Mouse (Mus musculus) midbrain, postnatal 0 days (tissue): Measurements from ENCODE around the gene Sergef. TPM values are rescaled to one million over a fixed set of nuclear protein-coding genes. Genes with fewer than 3 reads are reported as not detected.

Source experiments
- ATAC-seq: fragments of 200-750 bp; cut with Nextera tagmentation; 2 replicates; pipeline ENCODE4 v1.8.0; 2017; ENCODE audit warnings: moderate number of reproducible peaks, mild to moderate bottlenecking, moderate TSS enrichment, moderate library complexity; ENCODE audit not compliant: low FRiP score
- DNase-seq: peaks from one replicate; pipeline ENCODE4 v3.0.0-alpha.2; 2015; ENCODE audit warnings: low spot score
- H3K27ac ChIP-seq: fragments of 300-500 bp; sonication (generic); 2 replicates; pipeline ENCODE4 v1.5.1; 2014; ENCODE audit warnings: low read depth, mild to moderate bottlenecking, low read length, mixed read lengths
- H3K27me3 ChIP-seq: fragments of 300-500 bp; sonication (generic); 2 replicates; pipeline ENCODE4 v1.6.1; 2014; ENCODE audit warnings: low read length, control low read depth, mixed read lengths; ENCODE audit not compliant: insufficient read depth
- H3K36me3 ChIP-seq: fragments of 300-500 bp; sonication (generic); 2 replicates; pipeline ENCODE4 v1.6.1; 2014; ENCODE audit warnings: low read length, control low read depth, mixed read lengths; ENCODE audit not compliant: insufficient read depth
- H3K4me1 ChIP-seq: fragments of 300-500 bp; sonication (generic); 2 replicates; pipeline ENCODE4 v1.6.1; 2014; ENCODE audit warnings: mild to moderate bottlenecking, control low read depth, antibody characterized with exemption, low read length, mixed read lengths; ENCODE audit not compliant: insufficient read depth
- H3K4me2 ChIP-seq: fragments of 300-500 bp; sonication (generic); 2 replicates; pipeline ENCODE4 v1.6.1; 2014; ENCODE audit warnings: low read depth, mild to moderate bottlenecking, low read length, mixed read lengths; ENCODE audit not compliant: poor library complexity, severe bottlenecking
- H3K4me3 ChIP-seq: fragments of 300-500 bp; sonication (generic); 2 replicates; pipeline ENCODE4 v1.5.1; 2014; ENCODE audit warnings: low read depth, mild to moderate bottlenecking, low read length, moderate library complexity
- H3K9ac ChIP-seq: fragments of 300-500 bp; sonication (generic); replicated peaks from 2 replicates; pipeline ENCODE4 v1.6.1; 2014; ENCODE audit warnings: mild to moderate bottlenecking, low read length, moderate library complexity, mixed read lengths; ENCODE audit not compliant: poor library complexity, severe bottlenecking
- H3K9me3 ChIP-seq: fragments of 300-500 bp; sonication (generic); 2 replicates; pipeline ENCODE4 v1.6.1; 2016; ENCODE audit warnings: low read length, control low read depth
- CTCF ChIP-seq: IDR thresholded peaks from 2 replicates; pipeline ENCODE4 v1.5.1; 2016; ENCODE audit warnings: antibody characterized with exemption, mild to moderate bottlenecking
- WGBS: fragments of 180-500 bp; shearing (Covaris S2); extraction: QIAGEN DNeasy Blood & Tissue Kit; methylation state at CpG from one replicate; pipeline ENCODE4 v1.1.7; 2014; 5-methylcytosine and 5-hydroxymethylcytosine counted together
- polyA plus RNA-seq: library from polyadenylated mRNA; unstranded; fragments of >200 nt; fragmentation: Nextera tagmentation; extraction: Ambion mirVana; gene quantifications from 2 replicates; pipeline ENCODE4 v1.2.1, GENCODE M21; 2015
- total RNA-seq: library from RNA; depleted of rRNA; stranded (reverse); fragments of >200 nt; gene quantifications from 2 replicates; pipeline ENCODE4 v1.2.3, GENCODE M21; 2014

Gene Sergef
- total and polyA plus RNA-seq, 2 experiments from 2014 or later: 47.5 to 50.9 TPM

GRCm38 (mm10) chr7:46614263-46614662 is 25.3 kb downstream of the Sergef start:
- H3K36me3 ChIP-seq: peaks cover 68% of the 10 kb centered on the region
- DNase-seq: no peak
- no peak overlapping the region for H3K4me3 ChIP-seq
- H3K27ac ChIP-seq: no peak overlapping the region
- ATAC-seq: no peak
- no peak for TF ChIP-seq CTCF
- no peaks in the 10 kb centered on the region for H3K27me3 ChIP-seq
- no peak overlapping the region for H3K4me2 ChIP-seq
- WGBS: 94% methylated on average over 12 of the region's 12 CpGs
- H3K9ac ChIP-seq: no peak overlapping the region
- H3K9me3 ChIP-seq: no peaks in the 10 kb centered on the region
- no peaks in the 10 kb centered on the region for H3K4me1 ChIP-seq

GRCm38 (mm10) chr7:46613091-46613490 is 26.5 kb downstream of the Sergef start:
- DNase-seq: no peak
- peaks cover 60% of the 10 kb centered on the region for H3K36me3 ChIP-seq
- no peak for ATAC-seq

DNA sequence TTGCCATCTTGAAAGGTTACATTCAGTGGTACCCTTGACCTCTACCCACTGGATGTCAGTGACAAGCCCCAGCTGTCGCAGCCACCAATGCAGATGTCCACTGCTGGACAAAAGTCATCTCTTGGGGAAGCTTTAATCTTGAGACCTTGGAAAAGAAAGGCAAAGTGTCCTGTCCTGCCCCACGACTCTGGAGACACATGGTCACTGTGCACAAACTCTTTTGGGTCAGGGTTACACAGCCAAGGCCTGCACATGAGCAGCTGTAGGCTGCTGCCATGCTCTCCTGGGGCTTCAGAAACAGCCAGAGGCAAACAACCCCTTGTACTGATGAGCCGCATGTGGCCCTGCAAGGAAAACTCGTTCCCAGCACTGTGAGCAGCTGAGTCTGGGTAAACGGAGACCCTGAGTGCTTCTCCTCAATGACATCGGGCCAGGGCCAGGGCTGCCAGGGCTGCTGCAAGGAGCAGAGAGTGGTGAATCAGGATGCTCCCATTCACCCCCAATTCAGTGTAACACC is 27.1 kb downstream of the Sergef start:
- 80% methylated on average over 6 of the region's 6 CpGs for WGBS
- ATAC-seq (no peak), DNase-seq (no peak)
- H3K4me3 ChIP-seq: no peak overlapping the region
- no peak overlapping the region for H3K9ac ChIP-seq
- H3K9me3 ChIP-seq: no peaks in the 10 kb centered on the region
- no peaks in the 10 kb centered on the region; the same call in 1 of the 2 replicates for H3K4me1 ChIP-seq
- no peak overlapping the region for H3K4me2 ChIP-seq
- H3K36me3 ChIP-seq: peaks cover 59% of the 10 kb centered on the region
- no peak for TF ChIP-seq CTCF
- no peak overlapping the region for H3K27ac ChIP-seq
- no peaks in the 10 kb centered on the region for H3K27me3 ChIP-seq

More at GRCm38 (mm10) chr7:46613091-46613490, 26.5 kb downstream of the Sergef start:
- WGBS: 84% methylated on average over 10 of the region's 10 CpGs
- H3K9me3 ChIP-seq: no peaks in the 10 kb centered on the region
- no peaks in the 10 kb centered on the region for H3K4me1 ChIP-seq
- TF ChIP-seq CTCF: no peak
- H3K4me3 ChIP-seq: no peak overlapping the region
- H3K9ac ChIP-seq: no peak overlapping the region
- H3K4me2 ChIP-seq: no peak overlapping the region
- no peaks in the 10 kb centered on the region for H3K27me3 ChIP-seq
- no peak overlapping the region for H3K27ac ChIP-seq

- 71% methylated on average over 9 of the region's 9 CpGs for WGBS
- H3K4me1 ChIP-seq: no peaks in the 10 kb centered on the region; the same call in 1 of the 2 replicates
- no peak overlapping the region for H3K9ac ChIP-seq
- H3K9me3 ChIP-seq: no peaks in the 10 kb centered on the region
- H3K27me3 ChIP-seq: no peaks in the 10 kb centered on the region
- H3K36me3 ChIP-seq: peaks cover 59% of the 10 kb centered on the region
- H3K4me3 ChIP-seq: no peak overlapping the region
- no peak for ATAC-seq
- TF ChIP-seq CTCF: no peak
- no peak overlapping the region for H3K4me2 ChIP-seq
- H3K27ac ChIP-seq: no peak overlapping the region
- DNase-seq: no peak
Observed at GRCm38 (mm10) chr7:46611970-46612369, 27.6 kb downstream of the Sergef start.

- Histone ChIP-seq H3K4me1 (no peaks in the 10 kb centered on the region; the same call in 1 of the 2 replicates), H3K9ac (no peak overlapping the region), H3K4me3 (no peak overlapping the region), H3K27ac (no peak overlapping the region), H3K9me3 (no peaks in the 10 kb centered on the region), H3K27me3 (no peaks in the 10 kb centered on the region), H3K36me3 (peaks cover 48% of the 10 kb centered on the region), H3K4me2 (no peak overlapping the region)
- no peak for DNase-seq
- 88% methylated on average over 4 of the region's 4 CpGs for WGBS
- ATAC-seq: no peak
- TF ChIP-seq CTCF: no peak
Observed at GRCm38 (mm10) chr7:46609317-46609716, 30.3 kb downstream of the Sergef start.

GRCm38 (mm10) chr7:46607428-46608055 is 32.1 kb downstream of the Sergef start:
- TF ChIP-seq CTCF: peak; percentile 88
- DNase-seq: peak; percentile 92
- Histone ChIP-seq H3K4me2 (no peak overlapping the region), H3K9ac (no peak overlapping the region), H3K36me3 (peaks cover 35% of the 10 kb centered on the region), H3K4me1 (no peaks in the 10 kb centered on the region; the same call in 1 of the 2 replicates), H3K4me3 (no peak overlapping the region), H3K27me3 (no peaks in the 10 kb centered on the region), H3K27ac (no peak overlapping the region), H3K9me3 (no peaks in the 10 kb centered on the region)
- WGBS: 51% methylated on average over 11 of the region's 11 CpGs
- peak; percentile 64 for ATAC-seq
